Comparison of ENCODE assay signal across 8 mouse cellular contexts in the genomic region with DNA sequence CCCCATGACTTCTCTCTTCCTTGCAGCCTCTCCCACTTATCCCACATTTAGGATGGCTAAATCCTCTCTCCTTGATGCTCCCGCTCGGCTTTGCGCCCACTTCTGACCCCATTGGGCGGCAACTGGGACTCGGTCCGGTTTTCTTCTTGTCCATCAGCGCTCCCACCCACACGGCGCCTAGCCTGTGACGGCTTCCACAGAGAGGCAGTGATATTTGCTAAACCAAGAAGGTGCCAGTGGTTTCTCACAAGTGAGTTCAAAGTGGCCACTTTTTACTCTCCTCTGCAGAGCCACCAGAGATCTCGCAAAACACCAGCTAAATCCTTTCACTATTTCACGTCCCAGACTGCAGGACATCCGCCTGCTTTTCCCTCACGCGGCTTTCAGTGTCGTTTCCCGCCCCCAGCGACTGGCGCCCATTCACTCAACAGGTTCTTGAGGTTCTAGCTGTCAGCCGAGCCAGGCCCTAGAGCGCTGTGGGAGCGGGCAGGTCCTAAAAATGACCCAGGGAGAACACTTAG. TPM values are rescaled to one million over a fixed set of nuclear protein-coding genes. Genes with fewer than 3 reads are reported as not detected.
A peak's percentile ranks its signal among the peaks of the same experiment; 100 is the strongest.
DNase-seq lines count a peak whose midpoint lies in the region; ATAC-seq and TF ChIP-seq lines count a peak whose summit lies in the region.

No protein-coding gene starts in this region.

- WGBS in heart, adult 2 months, result under 1% methylated on average over 22 of the region's 22 CpGs
- WGBS in lung, embryonic 16.5 days, result under 1% methylated on average over 22 of the region's 22 CpGs
- under 1% methylated on average over 22 of the region's 22 CpGs for WGBS in olfactory bulb, adult 2 months

- DNase-seq in 3T3-L1 (ENCODE audit: low read depth, low spot score), result peak; percentile 85
- DNase-seq in Muller cell, postnatal 12 days (ENCODE audit: inconsistent ontology term), result peak; percentile 75
- peak; percentile 63 to 77 for DNase-seq in heart, adult 2 months
- DNase-seq in kidney, adult 8-10 months, result peak; percentile 27 to 53
- no peak for DNase-seq in frontal cortex, postnatal 25 days (ENCODE audit: low spot score in 2 of 2)

- no peaks in the 10 kb centered on the region for H3K9me3 ChIP-seq in lung, embryonic 16.5 days (ENCODE audit: control insufficient read depth, low read length)

- peaks cover 3% of the 10 kb centered on the region; the same call in 1 of the 2 replicates for H3K4me1 ChIP-seq in cortical plate, adult 2 months (ENCODE audit: control insufficient read depth, insufficient read depth, low read length)
- peaks cover 7% of the 10 kb centered on the region for H3K4me1 ChIP-seq in heart, adult 2 months (ENCODE audit: control insufficient read depth, insufficient read depth, low read length)
- H3K4me1 ChIP-seq in lung, embryonic 16.5 days (replicated peaks; ENCODE audit: control insufficient read depth, insufficient read depth, low read length), result peaks cover 4% of the 10 kb centered on the region
- H3K4me1 ChIP-seq in olfactory bulb, adult 2 months (ENCODE audit: control insufficient read depth, insufficient read depth, low read length), result peaks cover 4% of the 10 kb centered on the region

- ATAC-seq in lung, embryonic 16.5 days (ENCODE audit: low read depth), result no peak

- TF ChIP-seq EP300 in heart, adult 2 months (IDR thresholded peaks at IDR 0.05; ENCODE audit: insufficient read depth, low read depth, low read length), result no peak

- intact Hi-C loops in heart, adult 2 months (cut with DNase I), result loop anchor here (5.0 to 10.0 kb wide), 2 partner anchors 134 to 369 kb away; no protein-coding TSS in a partner anchor

- TF ChIP-seq POLR2A in cortical plate, adult 2 months (IDR thresholded peaks at IDR 0.05; ENCODE audit: extremely low read depth, insufficient read depth, low read length), result no peak
- no peak for TF ChIP-seq POLR2A in heart, adult 2 months (IDR thresholded peaks at IDR 0.05; ENCODE audit: insufficient read depth, low read depth, low read length)
- no peak for TF ChIP-seq POLR2A in olfactory bulb, adult 2 months (IDR thresholded peaks at IDR 0.05; ENCODE audit: insufficient read depth, low read depth, low read length)

- H3K79me2 ChIP-seq in heart, adult 2 months (replicated peaks; ENCODE audit: control insufficient read depth, insufficient read depth, low read length), result no peaks in the 10 kb centered on the region

- H3K36me3 ChIP-seq in heart, adult 2 months (ENCODE audit: control insufficient read depth, insufficient read depth, low read length), result no peaks in the 10 kb centered on the region
- no peaks in the 10 kb centered on the region for H3K36me3 ChIP-seq in lung, embryonic 16.5 days (ENCODE audit: control insufficient read depth, insufficient read depth, low read length)

- H3K9ac ChIP-seq in heart, adult 2 months (ENCODE audit: low read depth, low read length), result peak overlapping the region; percentile 73
- H3K9ac ChIP-seq in lung, embryonic 16.5 days (ENCODE audit: low read length), result peak overlapping the region; percentile 80

- H3K4me3 ChIP-seq in cortical plate, adult 2 months (ENCODE audit: insufficient read depth, low read length), result peak overlapping the region; percentile 57
- H3K4me3 ChIP-seq in heart, adult 2 months, result peak overlapping the region; percentile 66
- peak overlapping the region; percentile 81 for H3K4me3 ChIP-seq in lung, embryonic 16.5 days (ENCODE audit: low read length)
- H3K4me3 ChIP-seq in olfactory bulb, adult 2 months (ENCODE audit: insufficient read depth, low read depth, low read length), result peak overlapping the region; percentile 69

- H3K4me2 ChIP-seq in lung, embryonic 16.5 days (ENCODE audit: low read depth, low read length), result peak overlapping the region; percentile 91

- no peak for TF ChIP-seq CTCF in cortical plate, adult 2 months (IDR thresholded peaks at IDR 0.05; ENCODE audit: extremely low read depth, insufficient read depth, low read length)
- TF ChIP-seq CTCF in heart, adult 2 months (IDR thresholded peaks at IDR 0.05), result no peak
- no peak for TF ChIP-seq CTCF in olfactory bulb, adult 2 months (IDR thresholded peaks at IDR 0.05; ENCODE audit: insufficient read depth, low read depth, low read length)

- no peaks in the 10 kb centered on the region for H3K27me3 ChIP-seq in heart, adult 2 months (ENCODE audit: control insufficient read depth, insufficient read depth, low read length)
- no peaks in the 10 kb centered on the region; the same call in 1 of the 2 replicates for H3K27me3 ChIP-seq in lung, embryonic 16.5 days (ENCODE audit: control insufficient read depth, insufficient read depth, low read depth, low read length)

- H3K27ac ChIP-seq in cortical plate, adult 2 months (ENCODE audit: insufficient read depth, low read length), result peak overlapping the region; percentile 50
- H3K27ac ChIP-seq in heart, adult 2 months, result peak overlapping the region; percentile 72
- H3K27ac ChIP-seq in lung, embryonic 16.5 days (ENCODE audit: low read length), result peak overlapping the region; percentile 93
- H3K27ac ChIP-seq in olfactory bulb, adult 2 months (ENCODE audit: insufficient read depth, low read depth, low read length), result peak overlapping the region; percentile 40

RNA-seq across cellular contexts. Expression of gene Shf, which starts 7.1 kb away (rescaled TPM):
- 70.6 and 72.5 TPM in 2 replicates for polyA plus RNA-seq in cortical plate, adult 2 months (2012; rRNA removed)
- total RNA-seq in heart, adult 2 months (2021), result 1 to 10 TPM; 3.5 to 5.3 TPM
- polyA plus RNA-seq in heart, adult 2 months (2012; rRNA removed), result 3.5 and 5.6 TPM in 2 replicates
- 2.5 and 2.9 TPM in 2 replicates for polyA plus RNA-seq in lung, embryonic 16.5 days (2015; fragmentation: Nextera tagmentation; extraction: Ambion mirVana)
- polyA plus RNA-seq in olfactory bulb, adult 2 months (2012; ENCODE audit: insufficient read depth, insufficient read length, low replicate concordance, missing spikeins), result not detected in 2 replicates

RNA-seq across cellular contexts. Expression of gene Slc28a2, which starts 50.2 kb away (rescaled TPM):
- polyA plus RNA-seq in cortical plate, adult 2 months (2012; rRNA removed), result 0.15 and 0.19 TPM in 2 replicates
- 10 to 100 TPM; 20.4 to 20.7 TPM for total RNA-seq in heart, adult 2 months (2021)
- polyA plus RNA-seq in heart, adult 2 months (2012; rRNA removed), result 17.6 and 37.8 TPM in 2 replicates
- polyA plus RNA-seq in lung, embryonic 16.5 days (2015; fragmentation: Nextera tagmentation; extraction: Ambion mirVana), result 0.14 and 0.24 TPM in 2 replicates
- polyA plus RNA-seq in olfactory bulb, adult 2 months (2012; ENCODE audit: insufficient read depth, insufficient read length, low replicate concordance, missing spikeins), result not detected in 2 replicates

Comparison
In these comparisons a context has a peak if more than half of its experiments do, and no peak if none do; other contexts are left out.
1. DNase-seq: peak in 3T3-L1 (single experiment), Muller cell, postnatal 12 days (single experiment), heart, adult 2 months (2 of 2) and kidney, adult 8-10 months (2 of 2); none in frontal cortex, postnatal 25 days (0 of 2).
2. H3K27ac ChIP-seq: peak in every context shown above with its lines; median percentile 93 in lung, embryonic 16.5 days; 72 in heart, adult 2 months; 50 in cortical plate, adult 2 months; 40 in olfactory bulb, adult 2 months.
3. RNA of gene Shf, which starts 7.1 kb away (polyA plus RNA-seq): 70.6 to 72.5 TPM in cortical plate, adult 2 months; 3.5 to 5.6 TPM in heart, adult 2 months, 2.5 to 2.9 TPM in lung, embryonic 16.5 days and not detected in olfactory bulb, adult 2 months; every median in the first group is over 10 times any median in the second.
4. Peak in every context shown above with its lines, with median percentiles within 50 percentile points of each other: H3K4me3 ChIP-seq.